Comparison of ENCODE assay signal across 8 mouse cellular contexts in the genomic region with DNA sequence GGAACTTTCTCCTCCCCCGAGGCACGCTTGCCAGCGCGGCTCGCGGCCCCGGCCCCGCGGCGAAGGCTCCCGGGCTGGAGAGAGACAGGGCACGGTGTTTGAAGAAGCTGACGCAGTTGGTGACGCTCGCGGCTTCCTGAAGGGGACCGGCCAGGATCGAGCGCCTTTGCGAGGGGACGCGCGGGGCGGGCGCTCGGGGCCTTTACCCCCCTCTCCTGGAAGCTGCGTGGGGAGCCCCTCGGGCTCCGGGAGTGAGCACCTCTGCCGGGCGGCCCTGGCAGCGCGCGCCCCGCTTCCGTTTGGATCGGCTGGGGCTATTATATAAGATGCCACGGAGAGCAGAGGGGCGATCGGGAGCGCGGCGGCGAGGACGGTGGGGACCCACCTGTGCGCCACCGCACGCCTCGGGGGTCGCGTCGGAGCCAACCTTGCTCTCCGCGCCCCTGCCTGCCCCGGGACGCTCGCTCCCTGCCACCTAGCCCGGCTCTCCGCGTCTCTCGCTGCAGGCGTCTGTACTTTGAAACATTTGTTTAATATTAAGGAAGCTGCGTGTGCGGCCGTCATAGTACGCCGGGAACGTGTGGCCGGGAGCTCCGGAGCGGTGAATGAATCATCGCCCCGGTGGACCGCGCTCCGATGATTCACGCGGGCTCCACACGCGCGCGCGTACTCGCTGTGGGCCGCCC. TPM values are rescaled to one million over a fixed set of nuclear protein-coding genes. Genes with fewer than 3 reads are reported as not detected.
DNase-seq lines count a peak whose midpoint lies in the region; ATAC-seq lines count a peak whose summit lies in the region.

No protein-coding gene starts in this region.

- peak overlapping the region; percentile 71 for H3K9ac ChIP-seq in intestine, embryonic 16.5 days (ENCODE audit: low read depth, low read length)

- H3K4me2 ChIP-seq in intestine, embryonic 16.5 days (ENCODE audit: low read depth, low read length) = peak overlapping the region; percentile 99

- H3K9me3 ChIP-seq in intestine, embryonic 16.5 days (ENCODE audit: control insufficient read depth, low read length) = no peaks in the 10 kb centered on the region

- H3K4me3 ChIP-seq in intestine, embryonic 16.5 days (ENCODE audit: low read length) = peak overlapping the region; percentile 77

- WGBS in intestine, embryonic 16.5 days = under 1% methylated on average over 82 of the region's 85 CpGs

- H3K27me3 ChIP-seq in intestine, embryonic 16.5 days (replicated peaks; ENCODE audit: control insufficient read depth, insufficient read depth, low read length) = peaks cover 2% of the 10 kb centered on the region; the same call in 1 of the 2 replicates

- H3K4me1 ChIP-seq in intestine, embryonic 16.5 days (ENCODE audit: control insufficient read depth, insufficient read depth, low read length) = 0 out of 2 replicates have a peak, but pooled peaks cover 3% of the 10 kb centered on the region

- DNase-seq in adrenal gland, adult 2 months = peak; percentile 91
- peak; percentile 55 for DNase-seq in embryo, embryonic 10.5 days (ENCODE audit: low spot score)
- DNase-seq in gastrocnemius, postnatal 4 days (ENCODE audit: low spot score in 2 of 2) = peak; percentile 18 to 34
- DNase-seq in left cerebral cortex, postnatal 25 days (ENCODE audit: low spot score in 2 of 2) = peak; percentile 72 to 81
- DNase-seq in right cerebral cortex, postnatal 25 days = peak; percentile 80
- peak; percentile 56 for DNase-seq in yolk sac, embryonic 10.5 days (ENCODE audit: low spot score)

- intact Hi-C loops in left cerebral cortex, postnatal 25 days (cut with DNase I) = loop anchor here (1.0 to 5.0 kb wide), 3 partner anchors 58 to 166 kb away; no protein-coding TSS in a partner anchor

- H3K36me3 ChIP-seq in intestine, embryonic 16.5 days (ENCODE audit: control insufficient read depth, insufficient read depth, low read length) = no peaks in the 10 kb centered on the region

- 0 out of 2 replicates have a peak overlapping the region, but pooled peaks have one; percentile 25 for H3K27ac ChIP-seq in intestine, embryonic 16.5 days (ENCODE audit: low read length)

- peak; percentile 80 for ATAC-seq in intestine, embryonic 16.5 days
- peak; percentile 43; the same call in 1 of the 2 replicates for ATAC-seq in megakaryocyte-erythroid progenitor cell, adult 5-6 weeks (replicated peaks; ENCODE audit: low FRiP score, low TSS enrichment, poor library complexity, severe bottlenecking)

RNA-seq across cellular contexts. Expression of gene Pcgf5, which starts 0.8 kb away (rescaled TPM):
- 10 to 100 TPM; 21.0 to 31.9 TPM for total RNA-seq in adrenal gland, adult 2 months (2021)
- polyA plus RNA-seq in adrenal gland, adult 2 months (2012; rRNA removed) = 1.9 and 2.5 TPM in 2 replicates
- 10 to 100 TPM; 14.1 to 17.2 TPM for total RNA-seq in gastrocnemius, postnatal 4 days (2021)
- 17.0 and 17.9 TPM in 2 replicates for polyA plus RNA-seq in intestine, embryonic 16.5 days (2015; fragmentation: Nextera tagmentation; extraction: Ambion mirVana)
- total RNA-seq in left cerebral cortex, postnatal 25 days (2021) = 10 to 100 TPM; 19.5 to 20.1 TPM
- 28.5 and 35.0 TPM in 2 replicates for total RNA-seq in megakaryocyte-erythroid progenitor cell, adult 5-6 weeks (2014; fragmentation: Nextera tagmentation)
- total RNA-seq in megakaryocyte-erythroid progenitor cell, adult 5-6 weeks (2017) = 33.5 and 38.6 TPM in 2 replicates

Comparison
In these comparisons a context has a peak if more than half of its experiments do, and no peak if none do; other contexts are left out.
1. Peak in every context shown above with its lines: DNase-seq, ATAC-seq, H3K4me3 ChIP-seq and H3K27ac ChIP-seq.
2. DNase-seq: peak in every context shown above with its lines; median percentile 91 in adrenal gland, adult 2 months; 80 in right cerebral cortex, postnatal 25 days; 76 in left cerebral cortex, postnatal 25 days; 56 in yolk sac, embryonic 10.5 days; 55 in embryo, embryonic 10.5 days; 26 in gastrocnemius, postnatal 4 days.